Mouse (Mus musculus) lung, postnatal 25 days (tissue): Measurements from ENCODE around the gene Supt5.

Experiments used
- DNase-seq: peaks from one replicate; pipeline ENCODE4 v3.0.0; 2022; ENCODE audit warnings: low spot score

Supt5 gene

GRCm38 (mm10) chr7:28374647-28375046, 36.1 kb upstream of the Supt5 start:
- DNase-seq: no peak

- no peak for DNase-seq
Measured at GRCm38 (mm10) chr7:28373891-28374495, 35.4 kb upstream of the Supt5 start.

GRCm38 (mm10) chr7:28373131-28373581, 34.6 kb upstream of the Supt5 start:
- DNase-seq: peak; percentile 89

- DNase-seq: peak; percentile 99
Measured at GRCm38 (mm10) chr7:28372251-28373108, 33.9 kb upstream of the Supt5 start, which contains the start of gene Plekhg2. TSS of gene Plekhg2 (minus strand) at chr7:28372599.

GRCm38 (mm10) chr7:28371514-28371989, 33.0 kb upstream of the Supt5 start:
- peak; percentile 67 for DNase-seq

GRCm38 (mm10) chr7:28370977-28371513, 32.5 kb upstream of the Supt5 start:
- DNase-seq: peak; percentile 64

GRCm38 (mm10) chr7:28370051-28370450, 31.5 kb upstream of the Supt5 start:
- DNase-seq: no peak

GRCm38 (mm10) chr7:28368276-28368920, 29.9 kb upstream of the Supt5 start:
- DNase-seq: no peak

GRCm38 (mm10) chr7:28367663-28368275, 29.2 kb upstream of the Supt5 start:
- no peak for DNase-seq

GRCm38 (mm10) chr7:28362441-28363060, 24.0 kb upstream of the Supt5 start:
- no peak for DNase-seq

GRCm38 (mm10) chr7:28361647-28362341, 23.2 kb upstream of the Supt5 start:
- no peak for DNase-seq

GRCm38 (mm10) chr7:28360291-28360690, 21.7 kb upstream of the Supt5 start:
- DNase-seq: no peak

GRCm38 (mm10) chr7:28359854-28360253, 21.3 kb upstream of the Supt5 start:
- no peak for DNase-seq

- no peak for DNase-seq
Measured at GRCm38 (mm10) chr7:28358431-28358830, 19.9 kb upstream of the Supt5 start.

GRCm38 (mm10) chr7:28357984-28358383, 19.4 kb upstream of the Supt5 start:
- DNase-seq: no peak

GRCm38 (mm10) chr7:28356981-28357380, 18.4 kb upstream of the Supt5 start:
- peak; percentile 67 for DNase-seq

GRCm38 (mm10) chr7:28355221-28355620, 16.7 kb upstream of the Supt5 start:
- DNase-seq: no peak

GRCm38 (mm10) chr7:28354596-28354995, 16.1 kb upstream of the Supt5 start:
- DNase-seq: no peak

GRCm38 (mm10) chr7:28354113-28354581, 15.6 kb upstream of the Supt5 start:
- DNase-seq: no peak

GRCm38 (mm10) chr7:28353267-28353666, 14.7 kb upstream of the Supt5 start:
- peak; percentile 32 for DNase-seq
